Mouse (Mus musculus) megakaryocyte progenitor cell, adult 5-6 weeks (primary cell): ENCODE data around the gene Kera. TPM values are rescaled to one million over a fixed set of nuclear protein-coding genes. Genes with fewer than 3 reads are reported as not detected.

Source experiments
- total RNA-seq, 2 experiments: library from RNA; stranded (forward) in 1 of 2; stranded (reverse) in 1 of 2; fragments of 157-497, 149-512 nt in 1 of 2; fragments of 200-1000 nt in 1 of 2; gene quantifications; 2 replicates each; pipeline versions ENCODE4 v1.2.3 to v1.2.4; 2015 to 2017

The Kera gene
- total RNA-seq, 2 experiments from 2014 or later, result not detected

Other genes with a start within 250 kb of the Kera start
- not detected in 2 replicates for gene Dcn, start 127.3 kb upstream of the Kera start, total RNA-seq (2015)
- gene Dcn, start 127.3 kb upstream of the Kera start, total RNA-seq (2017), result not detected in 2 replicates
- gene Lum, start 41.8 kb upstream of the Kera start, total RNA-seq (2015), result 0.54 TPM in 1 of 2 replicates, not detected in the other
- not detected in 2 replicates for gene Lum, start 41.8 kb upstream of the Kera start, total RNA-seq (2017)
- not detected in 2 replicates for gene Epyc, start 37.2 kb downstream of the Kera start, total RNA-seq (2015)
- gene Epyc, start 37.2 kb downstream of the Kera start, total RNA-seq (2017), result not detected in 2 replicates
- gene Ccer1, start 86.2 kb downstream of the Kera start, total RNA-seq (2015), result not detected in 2 replicates
- not detected in 2 replicates for gene Ccer1, start 86.2 kb downstream of the Kera start, total RNA-seq (2017)
- gene C030005K15Rik, start 119.9 kb downstream of the Kera start, total RNA-seq (2015), result not detected in 2 replicates
- not detected in 2 replicates for gene C030005K15Rik, start 119.9 kb downstream of the Kera start, total RNA-seq (2017)